Mouse (Mus musculus) testis, adult 2 months (tissue): ENCODE measurements around the gene Duoxa1.

Experiments used
- CTCF ChIP-seq: fragments of 200-500 bp; IDR thresholded peaks from 2 replicates; pipeline ENCODE4 v1.5.1; 2012; ENCODE audit warnings: low read depth, mild to moderate bottlenecking, inconsistent platforms, low read length, moderate library complexity; ENCODE audit not compliant: control insufficient read depth, insufficient read depth, insufficient replicate concordance
- POLR2A ChIP-seq: fragments of 200-500 bp; IDR thresholded peaks from 2 replicates; pipeline ENCODE4 v1.6.1; 2012; ENCODE audit warnings: low read depth, mild to moderate bottlenecking, inconsistent platforms, low read length, moderate library complexity; ENCODE audit not compliant: control insufficient read depth

GRCm38 (mm10) chr2:122352992-122353391, 39.5 kb upstream of the Duoxa1 start:
- TF ChIP-seq POLR2A (no peak), CTCF (no peak)
